Mouse (Mus musculus) stomach, postnatal 0 days (tissue): ENCODE results near the gene Snx6. TPM values are rescaled to one million over a fixed set of nuclear protein-coding genes. Genes with fewer than 3 reads are reported as not detected.

ENCODE experiments used
- ATAC-seq: fragments of 200-750 bp; cut with Nextera tagmentation; 2 replicates; pipeline ENCODE4 v1.8.0; 2017; ENCODE audit not compliant: low FRiP score, low TSS enrichment
- DNase-seq: peaks from one replicate; pipeline ENCODE4 v3.0.0-alpha.2; 2016; ENCODE audit warnings: low spot score
- H3K27ac ChIP-seq: fragments of 300-500 bp; sonication (generic); replicated peaks from 2 replicates; pipeline ENCODE4 v1.5.1; 2014; ENCODE audit warnings: mild to moderate bottlenecking, control low read depth
- H3K27me3 ChIP-seq: fragments of 300-500 bp; sonication (generic); 2 replicates; pipeline ENCODE4 v1.6.1; 2014; ENCODE audit warnings: low read length; ENCODE audit not compliant: control insufficient read depth, insufficient read depth
- H3K36me3 ChIP-seq: fragments of 300-500 bp; sonication (generic); 2 replicates; pipeline ENCODE4 v1.6.1; 2014; ENCODE audit warnings: low read length, mixed read lengths; ENCODE audit not compliant: control insufficient read depth, insufficient read depth
- H3K4me1 ChIP-seq: fragments of 300-500 bp; sonication (generic); replicated peaks from 2 replicates; pipeline ENCODE4 v1.6.1; 2014; ENCODE audit warnings: antibody characterized with exemption; ENCODE audit not compliant: control insufficient read depth, insufficient read depth
- H3K4me2 ChIP-seq: fragments of 300-500 bp; sonication (generic); replicated peaks from 2 replicates; pipeline ENCODE4 v1.6.1; 2014; ENCODE audit warnings: low read depth, mild to moderate bottlenecking, control low read depth, moderate library complexity
- H3K4me3 ChIP-seq: fragments of 300-500 bp; sonication (generic); 2 replicates; pipeline ENCODE4 v1.5.1; 2014; ENCODE audit warnings: low read depth, low read length, control low read depth
- H3K9ac ChIP-seq: fragments of 300-500 bp; sonication (generic); 2 replicates; pipeline ENCODE4 v1.6.1; 2014; ENCODE audit warnings: mild to moderate bottlenecking, low read length, control low read depth, mixed read lengths
- H3K9me3 ChIP-seq: fragments of 300-500 bp; sonication (generic); 2 replicates; pipeline ENCODE4 v1.6.1; 2016; ENCODE audit warnings: low read length; ENCODE audit not compliant: control insufficient read depth
- CTCF ChIP-seq: IDR thresholded peaks from 2 replicates; pipeline ENCODE4 v1.5.1; 2016; ENCODE audit warnings: antibody characterized with exemption, low read depth, mild to moderate bottlenecking, moderate library complexity
- EP300 ChIP-seq: optimal IDR thresholded peaks from 2 replicates; pipeline ENCODE3; 2016; ENCODE audit warnings: antibody characterized with exemption
- WGBS: fragments of 180-500 bp; shearing (Covaris S2); extraction: QIAGEN DNeasy Blood & Tissue Kit; methylation state at CpG from one replicate; pipeline ENCODE4 v1.1.7; 2014; 5-methylcytosine and 5-hydroxymethylcytosine counted together
- polyA plus RNA-seq: library from polyadenylated mRNA; unstranded; fragments of >200 nt; fragmentation: Nextera tagmentation; extraction: Ambion mirVana; gene quantifications from 2 replicates; pipeline ENCODE4 v1.2.1, GENCODE M21; 2015

Gene Snx6
- polyA plus RNA-seq: 260 and 269 TPM in 2 replicates

GRCm38 (mm10) chr12:54795153-54795998 is at the start of gene Snx6:
Gene Snx6 (minus strand): TSS chr12:54795703.
- under 1% methylated on average over 67 of the region's 76 CpGs for WGBS
- no peaks in the 10 kb centered on the region for H3K27me3 ChIP-seq
- TF ChIP-seq EP300 (no peak), CTCF (0 out of 2 replicates have a peak, but pooled peaks have one; percentile 11)
- H3K4me2 ChIP-seq: peak within 1 kb of the TSS; percentile 70
- H3K36me3 ChIP-seq: no peaks in the 10 kb centered on the region
- ATAC-seq (peak; percentile 97), DNase-seq (peak; percentile 92)
- H3K4me1 ChIP-seq: peaks cover 2% of the 10 kb centered on the region; the same call in 1 of the 2 replicates
- peak within 1 kb of the TSS; percentile 100 for H3K9ac ChIP-seq
- H3K27ac ChIP-seq: peak within 1 kb of the TSS; percentile 91
- H3K4me3 ChIP-seq: peak within 1 kb of the TSS; percentile 98
- no peaks in the 10 kb centered on the region for H3K9me3 ChIP-seq

GRCm38 (mm10) chr12:54844415-54844814 is 48.9 kb upstream of the Snx6 start:
- DNase-seq: no peak
- Histone ChIP-seq H3K27me3 (no peaks in the 10 kb centered on the region), H3K4me3 (no peak overlapping the region), H3K9me3 (no peaks in the 10 kb centered on the region), H3K4me2 (no peak overlapping the region), H3K27ac (no peak overlapping the region), H3K36me3 (no peaks in the 10 kb centered on the region), H3K9ac (no peak overlapping the region), H3K4me1 (no peaks in the 10 kb centered on the region)
- TF ChIP-seq CTCF (no peak), EP300 (no peak)
- no peak for ATAC-seq

- no peak overlapping the region for H3K27ac ChIP-seq
- no peaks in the 10 kb centered on the region for H3K36me3 ChIP-seq
- ATAC-seq (no peak), DNase-seq (no peak)
- WGBS: 97% methylated on average over 1 of the region's 1 CpGs
- no peaks in the 10 kb centered on the region for H3K4me1 ChIP-seq
- TF ChIP-seq EP300 (no peak), CTCF (no peak)
- no peak overlapping the region for H3K4me2 ChIP-seq
- no peak overlapping the region for H3K4me3 ChIP-seq
- H3K9me3 ChIP-seq: no peaks in the 10 kb centered on the region
- H3K27me3 ChIP-seq: no peaks in the 10 kb centered on the region
- no peak overlapping the region for H3K9ac ChIP-seq
Observed at GRCm38 (mm10) chr12:54841576-54841975, 46.1 kb upstream of the Snx6 start.

DNA sequence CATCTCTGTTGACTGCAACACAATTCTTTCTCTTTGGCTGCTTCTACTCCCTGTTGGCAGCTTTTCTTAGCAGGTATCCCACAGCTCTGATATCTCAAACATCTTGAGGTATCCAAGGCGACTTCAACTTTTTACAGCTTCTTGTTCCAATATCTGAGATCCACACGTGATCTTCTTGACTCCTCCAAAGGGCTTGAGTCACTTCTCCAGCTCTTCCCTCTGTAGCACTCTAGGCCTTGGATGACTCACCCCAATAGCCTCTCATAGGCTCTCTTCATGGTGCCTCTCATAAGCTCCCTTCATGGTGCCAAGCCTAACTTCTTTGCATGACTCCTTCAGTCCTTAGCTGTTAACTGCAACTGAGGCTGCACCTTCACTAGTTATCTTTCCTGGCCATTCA is 44.3 kb upstream of the Snx6 start:
- Histone ChIP-seq H3K4me1 (no peaks in the 10 kb centered on the region), H3K27ac (no peak overlapping the region), H3K9ac (no peak overlapping the region), H3K36me3 (no peaks in the 10 kb centered on the region), H3K4me3 (no peak overlapping the region), H3K27me3 (no peaks in the 10 kb centered on the region), H3K4me2 (no peak overlapping the region), H3K9me3 (no peaks in the 10 kb centered on the region)
- DNase-seq (no peak), ATAC-seq (no peak)
- no peak for TF ChIP-seq CTCF
- TF ChIP-seq EP300: no peak
- 77% methylated on average over 2 of the region's 2 CpGs for WGBS

DNA sequence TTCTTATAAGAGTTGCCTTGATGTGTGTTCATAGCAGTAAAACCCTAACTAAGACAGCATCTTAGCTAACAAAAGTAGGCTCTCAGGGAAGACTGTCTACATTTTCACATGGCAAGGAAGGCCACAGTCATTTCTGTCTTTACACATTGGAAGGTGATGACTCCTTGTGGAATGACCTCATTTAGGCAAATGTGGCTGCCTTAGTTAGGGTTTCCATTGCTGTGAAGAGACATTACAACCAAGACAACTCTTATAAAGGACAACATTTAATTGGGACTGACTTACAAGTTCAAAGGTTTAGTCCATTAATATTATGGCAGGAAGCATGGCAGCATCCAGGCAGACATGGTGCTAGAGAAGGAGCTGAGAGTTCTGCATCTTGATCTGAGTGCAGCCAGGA is 43.4 kb upstream of the Snx6 start:
- Histone ChIP-seq H3K9ac (no peak overlapping the region), H3K9me3 (no peaks in the 10 kb centered on the region), H3K27ac (no peak overlapping the region), H3K4me2 (no peak overlapping the region), H3K27me3 (no peaks in the 10 kb centered on the region), H3K4me3 (no peak overlapping the region), H3K36me3 (no peaks in the 10 kb centered on the region), H3K4me1 (no peaks in the 10 kb centered on the region)
- ATAC-seq (no peak), DNase-seq (no peak)
- TF ChIP-seq CTCF (no peak), EP300 (no peak)

GRCm38 (mm10) chr12:54835608-54836570 is 40.4 kb upstream of the Snx6 start:
- H3K27me3 ChIP-seq: no peaks in the 10 kb centered on the region
- ATAC-seq: no peak
- no peak overlapping the region for H3K9ac ChIP-seq
- TF ChIP-seq CTCF (no peak), EP300 (no peak)
- H3K9me3 ChIP-seq: no peaks in the 10 kb centered on the region
- no peak for DNase-seq
- H3K4me3 ChIP-seq: no peak overlapping the region
- no peaks in the 10 kb centered on the region for H3K4me1 ChIP-seq
- no peaks in the 10 kb centered on the region for H3K36me3 ChIP-seq
- H3K4me2 ChIP-seq: no peak overlapping the region
- H3K27ac ChIP-seq: peak overlapping the region; percentile 63
- 55% methylated on average over 18 of the region's 18 CpGs for WGBS
